Mouse (Mus musculus) monocyte, adult 2 months (primary cell): ENCODE data around the gene Slc38a4.

Source experiments
- DNase-seq, 2 experiments: peaks; one replicate each; pipeline ENCODE4 v3.0.0; 2022; ENCODE audit warnings: low spot score in 2 of 2, low read depth in 1 of 2

Gene Slc38a4

GRCm38 (mm10) chr15:97055794-97056193 is at the start of gene Slc38a4:
Gene Slc38a4, minus strand, starts transcription at chr15:97055956.
- no peak for DNase-seq

- no peak for DNase-seq
Measured at GRCm38 (mm10) chr15:97104889-97105391, 49.2 kb upstream of the Slc38a4 start.

GRCm38 (mm10) chr15:97104048-97104447 is 48.3 kb upstream of the Slc38a4 start:
- no peak for DNase-seq

GRCm38 (mm10) chr15:97102811-97103210 is 47.1 kb upstream of the Slc38a4 start:
- DNase-seq = no peak

- DNase-seq = no peak
Measured at GRCm38 (mm10) chr15:97102181-97102580, 46.4 kb upstream of the Slc38a4 start.

- no peak for DNase-seq
Measured at GRCm38 (mm10) chr15:97099101-97099500, 43.3 kb upstream of the Slc38a4 start.

- no peak for DNase-seq
Measured at GRCm38 (mm10) chr15:97097548-97097947, 41.8 kb upstream of the Slc38a4 start.

GRCm38 (mm10) chr15:97089526-97089925 is 33.8 kb upstream of the Slc38a4 start:
- no peak for DNase-seq

GRCm38 (mm10) chr15:97085833-97086232 is 30.1 kb upstream of the Slc38a4 start:
- no peak for DNase-seq

GRCm38 (mm10) chr15:97077665-97078064 is 21.9 kb upstream of the Slc38a4 start:
- DNase-seq = no peak

- no peak for DNase-seq
Measured at GRCm38 (mm10) chr15:97076092-97076491, 20.3 kb upstream of the Slc38a4 start.

- DNase-seq = no peak
Measured at GRCm38 (mm10) chr15:97075240-97075639, 19.5 kb upstream of the Slc38a4 start.

- DNase-seq = no peak
Measured at GRCm38 (mm10) chr15:97072859-97073826, 17.4 kb upstream of the Slc38a4 start.

GRCm38 (mm10) chr15:97067340-97068136 is 11.8 kb upstream of the Slc38a4 start:
- DNase-seq = no peak

GRCm38 (mm10) chr15:97066937-97067336 is 11.2 kb upstream of the Slc38a4 start:
- DNase-seq = no peak

- no peak for DNase-seq
Measured at GRCm38 (mm10) chr15:97063211-97063610, 7.5 kb upstream of the Slc38a4 start.

GRCm38 (mm10) chr15:97060973-97061372 is 5.2 kb upstream of the Slc38a4 start:
- DNase-seq = no peak

- no peak for DNase-seq
Measured at GRCm38 (mm10) chr15:97060571-97060970, 4.8 kb upstream of the Slc38a4 start.

GRCm38 (mm10) chr15:97060102-97060501 is 4.3 kb upstream of the Slc38a4 start:
- peak in 1 of 2 experiments; percentile 6 for DNase-seq

GRCm38 (mm10) chr15:97059071-97060041 is 3.6 kb upstream of the Slc38a4 start:
- peak in 1 of 2 experiments; percentile 12 for DNase-seq
